Mouse (Mus musculus) heart, embryonic 14.5 days (tissue): Measurements from ENCODE around the gene Epb41. TPM values are rescaled to one million over a fixed set of nuclear protein-coding genes. Genes with fewer than 3 reads are reported as not detected.

Experiments
- ATAC-seq: fragments of 200-750 bp; cut with Nextera tagmentation; 2 replicates; pipeline ENCODE4 v1.8.0; 2017; ENCODE audit warnings: low read depth, moderate TSS enrichment; ENCODE audit not compliant: insufficient number of reproducible peaks, insufficient read depth, low FRiP score
- H3K27ac ChIP-seq, 2 experiments: fragments of 200-500 bp in 1 of 2; fragments of 300-500 bp in 1 of 2; sonication (generic) in 1 of 2; replicated peaks in 1 of 2; 2 replicates each; pipeline ENCODE4 v1.5.1; 2012 to 2014; ENCODE audit warnings: low read depth in 2 of 2, low read length in 2 of 2, control low read depth in 1 of 2, mild to moderate bottlenecking in 1 of 2, mixed read lengths in 1 of 2; ENCODE audit not compliant: control insufficient read depth in 1 of 2, insufficient read depth in 1 of 2
- H3K27me3 ChIP-seq: fragments of 300-500 bp; sonication (generic); 2 replicates; pipeline ENCODE4 v1.6.1; 2014; ENCODE audit warnings: mild to moderate bottlenecking, low read length, control low read depth; ENCODE audit not compliant: control insufficient read depth, insufficient read depth
- H3K36me3 ChIP-seq: fragments of 300-500 bp; sonication (generic); 2 replicates; pipeline ENCODE4 v1.6.1; 2014; ENCODE audit warnings: mild to moderate bottlenecking, control low read depth, low read length, mixed read lengths; ENCODE audit not compliant: control insufficient read depth, insufficient read depth
- H3K4me1 ChIP-seq, 2 experiments: fragments of 200-500 bp in 1 of 2; fragments of 300-500 bp in 1 of 2; sonication (generic) in 1 of 2; 2 replicates each; pipeline ENCODE4 v1.6.1; 2012 to 2014; ENCODE audit warnings: low read length in 2 of 2, control low read depth in 1 of 2, mixed read lengths in 1 of 2; ENCODE audit not compliant: control insufficient read depth in 2 of 2, insufficient read depth in 2 of 2
- H3K4me2 ChIP-seq: fragments of 300-500 bp; sonication (generic); 2 replicates; pipeline ENCODE4 v1.6.1; 2014; ENCODE audit warnings: mild to moderate bottlenecking, low read length
- H3K4me3 ChIP-seq, 2 experiments: fragments of 200-500 bp in 1 of 2; fragments of 300-500 bp in 1 of 2; sonication (generic) in 1 of 2; 2 replicates each; pipeline ENCODE4 v1.5.1; 2012 to 2014; ENCODE audit warnings: low read length in 2 of 2, mild to moderate bottlenecking in 2 of 2, control low read depth in 1 of 2, low read depth in 1 of 2, moderate library complexity in 1 of 2; ENCODE audit not compliant: control insufficient read depth in 1 of 2, insufficient read depth in 1 of 2
- H3K9ac ChIP-seq: fragments of 300-500 bp; sonication (generic); 2 replicates; pipeline ENCODE4 v1.6.1; 2014; ENCODE audit warnings: mild to moderate bottlenecking, low read length
- H3K9me3 ChIP-seq: fragments of 300-500 bp; sonication (generic); 2 replicates; pipeline ENCODE4 v1.6.1; 2016; ENCODE audit warnings: low read length, control low read depth; ENCODE audit not compliant: control insufficient read depth
- WGBS: fragments of 180-500 bp; shearing (Covaris S2); extraction: QIAGEN DNeasy Blood & Tissue Kit; methylation state at CpG from one replicate; pipeline ENCODE4 v1.1.7; 2014; 5-methylcytosine and 5-hydroxymethylcytosine counted together
- polyA plus RNA-seq: library from polyadenylated mRNA; unstranded; fragments of >200 nt; fragmentation: Nextera tagmentation; extraction: Ambion mirVana; gene quantifications from 2 replicates; pipeline ENCODE4 v1.2.1, GENCODE M21; 2014

Gene Epb41
- polyA plus RNA-seq, 1 experiment from 2014 or later: 45.7 TPM

DNA sequence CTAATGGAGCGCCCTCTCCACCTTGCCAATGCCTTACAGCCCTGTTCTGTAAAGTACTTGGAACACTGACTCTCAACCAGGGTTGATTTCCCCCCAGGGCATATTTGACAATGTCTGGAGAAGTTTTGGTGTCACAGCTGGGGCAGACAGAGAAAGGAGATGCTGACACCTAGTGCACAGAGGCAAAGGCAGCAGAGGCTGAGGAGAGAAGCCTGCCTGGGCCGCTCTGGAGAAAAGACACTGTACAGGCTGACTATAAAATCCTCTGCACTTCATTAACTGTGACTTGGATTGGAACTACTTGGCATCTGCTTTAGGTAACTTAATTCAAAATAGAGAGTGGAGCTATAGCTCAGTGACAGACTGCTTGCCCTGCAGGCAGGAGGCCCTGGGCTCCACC is 106.2 kb downstream of the Epb41 start:
- no peak overlapping the region for H3K9ac ChIP-seq
- H3K4me3 ChIP-seq: no peak overlapping the region
- peaks cover 55% of the 10 kb centered on the region for H3K36me3 ChIP-seq
- no peaks in the 10 kb centered on the region for H3K9me3 ChIP-seq
- WGBS: 87% methylated on average over 2 of the region's 2 CpGs
- no peak overlapping the region for H3K27ac ChIP-seq
- ATAC-seq: no peak
- no peak overlapping the region for H3K4me2 ChIP-seq
- H3K4me1 ChIP-seq: peaks cover 0 to 7% of the 10 kb centered on the region in 2 experiments; a peak in 2 of 4 replicates
- H3K27me3 ChIP-seq: no peaks in the 10 kb centered on the region

- Histone ChIP-seq H3K9ac (no peak overlapping the region), H3K4me1 (no peaks in the 10 kb centered on the region), H3K4me2 (no peak overlapping the region), H3K36me3 (peaks cover 51% of the 10 kb centered on the region), H3K27me3 (no peaks in the 10 kb centered on the region), H3K27ac (no peak overlapping the region), H3K9me3 (no peaks in the 10 kb centered on the region), H3K4me3 (no peak overlapping the region)
- 90% methylated on average over 3 of the region's 3 CpGs for WGBS
- no peak for ATAC-seq
Observed at GRCm38 (mm10) chr4:131957161-131957560, 118.0 kb downstream of the Epb41 start.

DNA sequence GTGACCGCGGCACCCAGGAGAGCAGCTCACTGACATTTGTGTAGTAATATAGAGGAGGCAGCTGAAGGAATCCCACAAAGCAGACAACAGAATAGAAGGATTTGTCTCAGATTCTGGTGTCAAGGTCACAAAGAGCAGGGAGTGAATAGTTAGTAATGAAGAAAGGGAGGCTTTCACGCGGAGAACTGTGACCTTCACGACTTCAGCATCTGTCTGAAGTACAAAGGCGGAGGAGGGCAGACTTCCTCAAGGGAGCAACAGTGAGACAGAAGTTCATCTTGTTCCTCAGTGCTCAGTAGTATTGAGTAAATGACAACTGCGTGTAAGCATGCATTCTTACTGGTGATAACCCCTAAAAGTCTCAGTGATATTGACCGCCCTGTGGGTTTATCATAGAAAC is 124.5 kb downstream of the Epb41 start:
- no peak overlapping the region for H3K4me2 ChIP-seq
- H3K27ac ChIP-seq: no peak overlapping the region
- H3K27me3 ChIP-seq: no peaks in the 10 kb centered on the region
- no peak for ATAC-seq
- H3K9me3 ChIP-seq: 0 out of 2 replicates have a peak, but pooled peaks cover 3% of the 10 kb centered on the region
- H3K36me3 ChIP-seq: peaks cover 17% of the 10 kb centered on the region
- peaks cover 2 to 4% of the 10 kb centered on the region in 2 experiments; a peak in 3 of 4 replicates for H3K4me1 ChIP-seq
- no peak overlapping the region for H3K9ac ChIP-seq
- 62% methylated on average over 8 of the region's 8 CpGs for WGBS
- H3K4me3 ChIP-seq: no peak overlapping the region

DNA sequence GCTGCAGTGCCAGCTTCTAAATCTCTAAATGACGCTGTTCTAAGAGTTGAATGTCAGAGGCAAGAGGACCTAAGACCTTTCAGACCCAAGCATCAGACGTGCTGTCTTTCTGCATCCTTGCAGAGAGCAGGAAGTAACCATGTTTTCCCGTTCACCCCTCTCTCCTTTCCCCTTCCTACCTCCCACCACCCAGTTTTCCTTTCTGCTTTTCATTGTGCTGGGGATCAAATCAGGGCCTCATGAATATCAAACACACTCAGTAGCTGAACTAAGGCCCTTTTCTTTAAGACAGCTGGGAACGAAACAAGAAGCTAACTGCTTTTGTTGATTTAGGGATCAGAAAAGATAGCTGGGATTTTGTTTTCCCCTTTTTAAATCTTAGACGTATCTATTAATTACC is 125.2 kb downstream of the Epb41 start:
- H3K27ac ChIP-seq: no peak overlapping the region
- no peak overlapping the region for H3K9ac ChIP-seq
- 0 out of 2 replicates have a peak, but pooled peaks cover 3% of the 10 kb centered on the region for H3K9me3 ChIP-seq
- no peak for ATAC-seq
- no peak overlapping the region for H3K4me3 ChIP-seq
- WGBS: 58% methylated on average over 5 of the region's 5 CpGs
- H3K36me3 ChIP-seq: peaks cover 12% of the 10 kb centered on the region
- H3K4me1 ChIP-seq: peaks cover 2 to 4% of the 10 kb centered on the region in 2 experiments; a peak in 3 of 4 replicates
- no peaks in the 10 kb centered on the region for H3K27me3 ChIP-seq
- H3K4me2 ChIP-seq: no peak overlapping the region

DNA sequence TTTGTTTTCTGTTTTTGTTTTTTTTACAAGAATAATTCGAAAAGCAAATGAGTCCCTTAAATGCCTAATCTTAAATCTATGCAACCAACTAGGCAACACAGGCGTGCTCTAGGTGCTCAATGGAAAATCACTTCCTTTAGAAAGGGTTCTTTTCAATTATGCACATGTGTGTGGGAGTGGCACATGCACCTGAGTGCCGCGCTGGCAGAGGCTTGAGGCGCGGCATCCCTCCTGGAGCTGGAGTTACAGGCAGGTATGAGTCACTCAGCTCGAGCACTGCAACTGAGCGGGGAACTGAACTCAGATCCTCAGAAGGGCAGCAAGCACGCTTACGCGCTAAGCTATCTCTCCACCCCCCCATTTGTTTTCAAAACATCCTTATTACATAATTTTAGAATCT is 127.3 kb downstream of the Epb41 start:
- Histone ChIP-seq H3K9me3 (0 out of 2 replicates have a peak, but pooled peaks cover 3% of the 10 kb centered on the region), H3K36me3 (peaks cover 4% of the 10 kb centered on the region; the same call in 1 of the 2 replicates), H3K9ac (no peak overlapping the region), H3K27me3 (no peaks in the 10 kb centered on the region), H3K4me1 (peaks cover 2 to 4% of the 10 kb centered on the region in 2 experiments; a peak in 3 of 4 replicates), H3K27ac (no peak overlapping the region), H3K4me2 (no peak overlapping the region), H3K4me3 (no peak overlapping the region)
- WGBS: 93% methylated on average over 11 of the region's 11 CpGs
- ATAC-seq: no peak

DNA sequence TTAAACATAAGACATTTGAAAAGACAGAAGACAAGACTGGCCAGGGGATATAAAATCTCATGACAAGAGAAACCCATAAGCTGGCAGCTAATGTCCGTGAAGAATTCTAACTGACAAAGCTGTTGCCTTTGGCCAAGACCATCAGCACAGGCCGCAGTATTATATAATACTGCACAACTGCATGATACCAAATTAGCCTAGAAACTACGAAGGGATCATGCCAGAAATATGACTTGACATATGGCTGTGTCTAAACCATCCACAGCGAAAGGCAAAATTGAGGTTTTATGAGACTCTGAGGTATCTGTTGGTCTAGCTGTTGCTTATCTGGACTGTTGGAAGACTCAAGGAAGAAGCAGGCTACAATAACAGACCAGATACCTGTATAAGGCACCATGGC is 134.3 kb downstream of the Epb41 start:
- H3K4me3 ChIP-seq: no peak overlapping the region
- H3K27ac ChIP-seq: no peak overlapping the region
- ATAC-seq: no peak
- WGBS: 95% methylated on average over 4 of the region's 4 CpGs
- no peak overlapping the region for H3K9ac ChIP-seq
- H3K27me3 ChIP-seq: no peaks in the 10 kb centered on the region
- peaks cover 0 to 4% of the 10 kb centered on the region in 2 experiments; a peak in 1 of 4 replicates for H3K4me1 ChIP-seq
- no peaks in the 10 kb centered on the region for H3K9me3 ChIP-seq
- H3K4me2 ChIP-seq: no peak overlapping the region
- H3K36me3 ChIP-seq: peaks cover 8% of the 10 kb centered on the region; the same call in 1 of the 2 replicates

- Histone ChIP-seq H3K4me2 (no peak overlapping the region), H3K4me1 (peaks cover 0 to 4% of the 10 kb centered on the region in 2 experiments; a peak in 1 of 4 replicates), H3K27ac (no peak overlapping the region), H3K9ac (no peak overlapping the region), H3K4me3 (no peak overlapping the region), H3K36me3 (peaks cover 20% of the 10 kb centered on the region), H3K27me3 (no peaks in the 10 kb centered on the region), H3K9me3 (no peaks in the 10 kb centered on the region)
- ATAC-seq: no peak
- WGBS: 62% methylated on average over 2 of the region's 2 CpGs
Observed at GRCm38 (mm10) chr4:131939459-131939858, 135.7 kb downstream of the Epb41 start.

DNA sequence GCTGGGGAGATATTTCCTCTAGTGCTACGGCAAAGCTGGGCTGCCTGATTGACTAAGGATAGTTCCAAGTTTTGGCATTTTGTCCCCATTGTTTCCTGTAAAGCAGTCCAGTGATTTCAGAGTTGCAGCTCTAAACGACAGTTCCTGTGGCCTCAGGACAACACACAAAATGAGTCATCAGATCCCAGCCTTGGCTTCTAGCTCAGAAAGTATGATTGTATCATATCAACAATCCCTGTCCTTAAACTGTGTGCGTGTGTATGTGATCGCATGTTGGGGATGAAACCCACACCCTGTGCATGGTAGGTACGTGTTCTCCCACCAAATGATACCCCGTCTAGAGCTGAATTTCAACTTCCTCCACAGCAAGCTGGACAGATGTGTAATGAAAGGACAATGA is 146.0 kb downstream of the Epb41 start:
- Histone ChIP-seq H3K36me3 (peaks cover 78% of the 10 kb centered on the region), H3K9me3 (no peaks in the 10 kb centered on the region), H3K27me3 (no peaks in the 10 kb centered on the region), H3K27ac (no peak overlapping the region), H3K9ac (no peak overlapping the region), H3K4me1 (peaks cover 28 to 36% of the 10 kb centered on the region in 2 experiments), H3K4me2 (no peak overlapping the region), H3K4me3 (no peak overlapping the region)
- ATAC-seq: no peak
- 72% methylated on average over 6 of the region's 6 CpGs for WGBS
